In genomic region chr6:115901062-115901461, GRCm38 (mm10) we compare ENCODE assay signal across 8 mouse cellular contexts. TPM values are rescaled to one million over a fixed set of nuclear protein-coding genes. Genes with fewer than 3 reads are reported as not detected.
A peak's percentile ranks its signal among the peaks of the same experiment; 100 is the strongest.
DNase-seq lines count a peak whose midpoint lies in the region; ATAC-seq and TF ChIP-seq lines count a peak whose summit lies in the region.

No protein-coding gene starts in this region.

- WGBS in heart, embryonic 14.5 days, result 1% methylated on average over 3 of the region's 3 CpGs
- 14% methylated on average over 3 of the region's 3 CpGs for WGBS in kidney, postnatal 0 days
- WGBS in liver, embryonic 11.5 days, result 22% methylated on average over 3 of the region's 3 CpGs
- 20% methylated on average over 3 of the region's 3 CpGs for WGBS in stomach, postnatal 0 days

- TF ChIP-seq EP300 in stomach, postnatal 0 days (optimal IDR thresholded peaks at IDR 0.05), result no peak

- no peak overlapping the region for H3K4me2 ChIP-seq in heart, embryonic 14.5 days (ENCODE audit: low read length)
- H3K4me2 ChIP-seq in kidney, postnatal 0 days (ENCODE audit: low read length), result no peak overlapping the region
- H3K4me2 ChIP-seq in liver, embryonic 11.5 days, result no peak overlapping the region
- no peak overlapping the region for H3K4me2 ChIP-seq in stomach, postnatal 0 days (replicated peaks; ENCODE audit: low read depth)

- H3K9me3 ChIP-seq in heart, embryonic 14.5 days (ENCODE audit: control insufficient read depth, low read length), result no peaks in the 10 kb centered on the region
- no peaks in the 10 kb centered on the region for H3K9me3 ChIP-seq in kidney, postnatal 0 days (replicated peaks; ENCODE audit: low read length)
- no peaks in the 10 kb centered on the region for H3K9me3 ChIP-seq in liver, embryonic 11.5 days (ENCODE audit: control insufficient read depth, low read length)
- H3K9me3 ChIP-seq in stomach, postnatal 0 days (ENCODE audit: control insufficient read depth, low read length), result no peaks in the 10 kb centered on the region

- H3K4me3 ChIP-seq in heart, embryonic 14.5 days (ENCODE audit: control insufficient read depth in 1 of 2, insufficient read depth in 1 of 2, low read depth in 1 of 2, low read length in 2 of 2), result no peak overlapping the region
- H3K4me3 ChIP-seq in kidney, postnatal 0 days (replicated peaks; ENCODE audit: low read depth, low read length), result no peak overlapping the region
- no peak overlapping the region for H3K4me3 ChIP-seq in liver, embryonic 11.5 days (ENCODE audit: low read depth, low read length)
- no peak overlapping the region for H3K4me3 ChIP-seq in stomach, postnatal 0 days (ENCODE audit: low read depth, low read length)

- peak; percentile 76 for DNase-seq in urinary bladder, postnatal 14 days (ENCODE audit: low spot score)
- no peak for DNase-seq in urinary bladder, postnatal 10 days (ENCODE audit: low spot score)
- DNase-seq in fibroblast of lung, adult 2 months (ENCODE audit: low read depth), result peak; percentile 88
- DNase-seq in kidney, postnatal 0 days (ENCODE audit: low spot score), result peak; percentile 90
- no peak for DNase-seq in liver, embryonic 11.5 days (ENCODE audit: low spot score)
- DNase-seq in natural killer cell, adult 2 months (ENCODE audit: low spot score in 2 of 2), result peak; percentile 5 to 41
- peak; percentile 74 for DNase-seq in stomach, postnatal 0 days (ENCODE audit: low spot score)

- peak overlapping the region; percentile 38; the same call in 1 of the 2 replicates for H3K9ac ChIP-seq in heart, embryonic 14.5 days (ENCODE audit: low read length)
- no peak overlapping the region for H3K9ac ChIP-seq in kidney, postnatal 0 days (ENCODE audit: low read depth, low read length)
- H3K9ac ChIP-seq in liver, embryonic 11.5 days (ENCODE audit: low read depth, low read length), result no peak overlapping the region
- H3K9ac ChIP-seq in stomach, postnatal 0 days (ENCODE audit: low read length), result no peak overlapping the region

- H3K4me1 ChIP-seq in heart, embryonic 14.5 days (ENCODE audit: control insufficient read depth in 2 of 2, insufficient read depth in 2 of 2, low read length in 2 of 2), result peaks cover 14 to 18% of the 10 kb centered on the region in 2 experiments
- H3K4me1 ChIP-seq in kidney, postnatal 0 days (replicated peaks; ENCODE audit: insufficient read depth, low read length), result peaks cover 5% of the 10 kb centered on the region; the same call in 1 of the 2 replicates
- no peaks in the 10 kb centered on the region; the same call in 1 of the 2 replicates for H3K4me1 ChIP-seq in liver, embryonic 11.5 days (replicated peaks; ENCODE audit: control insufficient read depth, insufficient read depth, low read length)
- 0 out of 2 replicates have a peak, but pooled peaks cover 3% of the 10 kb centered on the region for H3K4me1 ChIP-seq in stomach, postnatal 0 days (replicated peaks; ENCODE audit: control insufficient read depth, insufficient read depth)

- peak overlapping the region; percentile 53 to 79; a peak in 3 of 4 replicates for H3K27ac ChIP-seq in heart, embryonic 14.5 days (replicated peaks in 1 of 2; ENCODE audit: control insufficient read depth in 1 of 2, insufficient read depth in 1 of 2, low read depth in 2 of 2, low read length in 2 of 2)
- peak overlapping the region; percentile 58 for H3K27ac ChIP-seq in kidney, postnatal 0 days
- H3K27ac ChIP-seq in liver, embryonic 11.5 days (ENCODE audit: low read depth, low read length), result no peak overlapping the region
- H3K27ac ChIP-seq in stomach, postnatal 0 days (replicated peaks), result no peak overlapping the region; the same call in 1 of the 2 replicates

- peak; percentile 91 for TF ChIP-seq CTCF in kidney, postnatal 0 days (IDR thresholded peaks at IDR 0.05; ENCODE audit: low read depth)
- peak; percentile 93 for TF ChIP-seq CTCF in stomach, postnatal 0 days (IDR thresholded peaks at IDR 0.05; ENCODE audit: low read depth)

- peaks cover 10% of the 10 kb centered on the region; the same call in 1 of the 2 replicates for H3K36me3 ChIP-seq in heart, embryonic 14.5 days (ENCODE audit: control insufficient read depth, insufficient read depth, low read length)
- peaks cover 23% of the 10 kb centered on the region for H3K36me3 ChIP-seq in kidney, postnatal 0 days (ENCODE audit: insufficient read depth, low read length)
- no peaks in the 10 kb centered on the region for H3K36me3 ChIP-seq in liver, embryonic 11.5 days (ENCODE audit: control insufficient read depth, insufficient read depth, low read length)
- no peaks in the 10 kb centered on the region for H3K36me3 ChIP-seq in stomach, postnatal 0 days (ENCODE audit: control insufficient read depth, insufficient read depth, low read length)

- ATAC-seq in heart, embryonic 14.5 days (ENCODE audit: insufficient number of reproducible peaks, insufficient read depth, low FRiP score, low read depth), result 0 out of 2 replicates have a peak, but pooled peaks have one; percentile 52
- ATAC-seq in kidney, postnatal 0 days (replicated peaks; ENCODE audit: low FRiP score, low read depth), result no peak; the same call in 1 of the 2 replicates
- peak; percentile 51 for ATAC-seq in liver, embryonic 11.5 days (replicated peaks; ENCODE audit: low FRiP score)
- ATAC-seq in stomach, postnatal 0 days (ENCODE audit: low FRiP score, low TSS enrichment), result peak; percentile 75

- no peaks in the 10 kb centered on the region for H3K27me3 ChIP-seq in heart, embryonic 14.5 days (ENCODE audit: control insufficient read depth, insufficient read depth, low read length)
- no peaks in the 10 kb centered on the region for H3K27me3 ChIP-seq in kidney, postnatal 0 days (ENCODE audit: insufficient read depth, low read length)
- H3K27me3 ChIP-seq in liver, embryonic 11.5 days (replicated peaks; ENCODE audit: control insufficient read depth, insufficient read depth, low read length), result no peaks in the 10 kb centered on the region
- H3K27me3 ChIP-seq in stomach, postnatal 0 days (ENCODE audit: control insufficient read depth, insufficient read depth, low read length), result no peaks in the 10 kb centered on the region

RNA-seq across cellular contexts. Expression of gene Rho, which starts 30.5 kb away (rescaled TPM):
- 0.07 TPM in 1 of 2 replicates, not detected in the other for polyA plus RNA-seq in heart, embryonic 14.5 days (2014; fragmentation: Nextera tagmentation; extraction: Ambion mirVana)
- not detected in 2 replicates for polyA plus RNA-seq in kidney, postnatal 0 days (2015; fragmentation: Nextera tagmentation; extraction: Ambion mirVana)
- polyA plus RNA-seq in liver, embryonic 11.5 days (2014; fragmentation: Nextera tagmentation; extraction: Ambion mirVana), result 0.06 TPM in 1 of 2 replicates, not detected in the other
- 0.10 TPM in 2 replicates for polyA plus RNA-seq in stomach, postnatal 0 days (2015; fragmentation: Nextera tagmentation; extraction: Ambion mirVana)

RNA-seq across cellular contexts. Expression of gene H1foo, which starts 43.7 kb away (rescaled TPM):
- not detected in 2 replicates for polyA plus RNA-seq in heart, embryonic 14.5 days (2014; fragmentation: Nextera tagmentation; extraction: Ambion mirVana)
- not detected in 2 replicates for polyA plus RNA-seq in kidney, postnatal 0 days (2015; fragmentation: Nextera tagmentation; extraction: Ambion mirVana)
- not detected in 2 replicates for polyA plus RNA-seq in liver, embryonic 11.5 days (2014; fragmentation: Nextera tagmentation; extraction: Ambion mirVana)
- not detected in 2 replicates for polyA plus RNA-seq in stomach, postnatal 0 days (2015; fragmentation: Nextera tagmentation; extraction: Ambion mirVana)

RNA-seq across cellular contexts. Expression of gene Ift122, which starts 47.8 kb away (rescaled TPM):
- 22.6 and 23.6 TPM in 2 replicates for polyA plus RNA-seq in heart, embryonic 14.5 days (2014; fragmentation: Nextera tagmentation; extraction: Ambion mirVana)
- 14.9 and 20.6 TPM in 2 replicates for polyA plus RNA-seq in kidney, postnatal 0 days (2015; fragmentation: Nextera tagmentation; extraction: Ambion mirVana)
- polyA plus RNA-seq in liver, embryonic 11.5 days (2014; fragmentation: Nextera tagmentation; extraction: Ambion mirVana), result 9.1 and 10.5 TPM in 2 replicates
- 4.9 and 5.3 TPM in 2 replicates for polyA plus RNA-seq in stomach, postnatal 0 days (2015; fragmentation: Nextera tagmentation; extraction: Ambion mirVana)

RNA-seq across cellular contexts. Expression of gene Mbd4, which starts 47.9 kb away (rescaled TPM):
- polyA plus RNA-seq in heart, embryonic 14.5 days (2014; fragmentation: Nextera tagmentation; extraction: Ambion mirVana), result 7.6 and 9.6 TPM in 2 replicates
- polyA plus RNA-seq in kidney, postnatal 0 days (2015; fragmentation: Nextera tagmentation; extraction: Ambion mirVana), result 10.9 TPM in 2 replicates
- 20.7 and 23.0 TPM in 2 replicates for polyA plus RNA-seq in liver, embryonic 11.5 days (2014; fragmentation: Nextera tagmentation; extraction: Ambion mirVana)
- 4.1 and 4.8 TPM in 2 replicates for polyA plus RNA-seq in stomach, postnatal 0 days (2015; fragmentation: Nextera tagmentation; extraction: Ambion mirVana)

Comparison
In these comparisons a context has a peak if more than half of its experiments do, and no peak if none do; other contexts are left out.
1. DNase-seq: peak in urinary bladder, postnatal 14 days (single experiment), fibroblast of lung, adult 2 months (single experiment), kidney, postnatal 0 days (single experiment), natural killer cell, adult 2 months (2 of 2) and stomach, postnatal 0 days (single experiment); none in urinary bladder, postnatal 10 days (single experiment) and liver, embryonic 11.5 days (single experiment).
2. H3K27ac ChIP-seq: peak in heart, embryonic 14.5 days (2 of 2) and kidney, postnatal 0 days (single experiment); none in liver, embryonic 11.5 days (single experiment) and stomach, postnatal 0 days (single experiment).